Mouse (Mus musculus) E14TG2a.4 (cell line): ENCODE data around the gene Ndufaf3.

Experiments used
- CTCF ChIP-seq: conservative IDR thresholded peaks from 2 replicates; pipeline ENCODE4 v1.5.1; 2014; ENCODE audit warnings: low read length
- POU5F1 ChIP-seq: IDR thresholded peaks from 2 replicates; pipeline ENCODE4 v1.6.1; 2014; ENCODE audit warnings: low read length, borderline replicate concordance

DNA sequence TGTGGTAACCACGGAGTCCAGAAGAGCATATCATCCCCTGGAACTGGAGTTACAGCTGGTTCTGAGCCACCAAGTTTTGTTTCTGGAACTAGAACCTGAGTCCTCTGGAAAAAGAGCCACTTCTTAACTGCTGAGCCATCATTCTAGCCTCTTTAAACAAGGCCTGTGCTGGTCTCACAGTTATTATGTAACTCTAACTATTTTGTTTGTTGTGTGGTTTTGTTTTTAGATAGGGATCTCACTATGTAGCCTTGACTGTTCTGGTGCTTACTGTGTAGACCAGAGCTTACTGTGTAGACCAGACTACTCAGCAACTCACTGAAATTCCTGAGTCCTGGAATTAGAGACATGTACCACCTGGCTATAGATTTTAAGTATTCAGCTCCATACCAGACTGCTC, 20.4 kb downstream of the Ndufaf3 start:
- TF ChIP-seq CTCF (no peak), POU5F1 (no peak)
